In genomic region chr11:30165861-30166550, GRCm38 (mm10) we compare ENCODE assay signal across 8 mouse cellular contexts.
DNase-seq lines count a peak whose midpoint lies in the region; ATAC-seq and TF ChIP-seq lines count a peak whose summit lies in the region.

No protein-coding gene starts in this region.

- 47% methylated on average over 5 of the region's 5 CpGs for WGBS in intestine, embryonic 16.5 days
- 75% methylated on average over 5 of the region's 5 CpGs for WGBS in forebrain, embryonic 14.5 days
- 56% methylated on average over 5 of the region's 5 CpGs for WGBS in midbrain, postnatal 0 days

- H3K27ac ChIP-seq in intestine, embryonic 16.5 days (ENCODE audit: low read length): peak overlapping the region; percentile 48
- H3K27ac ChIP-seq in forebrain, embryonic 14.5 days (ENCODE audit: low read depth, low read length): no peak overlapping the region
- no peak overlapping the region for H3K27ac ChIP-seq in midbrain, postnatal 0 days (ENCODE audit: low read depth, low read length)

- no peaks in the 10 kb centered on the region for H3K36me3 ChIP-seq in intestine, embryonic 16.5 days (ENCODE audit: control insufficient read depth, insufficient read depth, low read length)
- H3K36me3 ChIP-seq in forebrain, embryonic 14.5 days (ENCODE audit: control insufficient read depth, insufficient read depth, low read length): no peaks in the 10 kb centered on the region
- no peaks in the 10 kb centered on the region for H3K36me3 ChIP-seq in midbrain, postnatal 0 days (ENCODE audit: insufficient read depth, low read length)

- peak; percentile 65 for ATAC-seq in intestine, embryonic 16.5 days
- no peak for ATAC-seq in forebrain, embryonic 14.5 days
- ATAC-seq in midbrain, postnatal 0 days (ENCODE audit: low FRiP score): no peak

- H3K9ac ChIP-seq in intestine, embryonic 16.5 days (ENCODE audit: low read depth, low read length): no peak overlapping the region
- H3K9ac ChIP-seq in forebrain, embryonic 14.5 days (ENCODE audit: low read length): no peak overlapping the region
- H3K9ac ChIP-seq in midbrain, postnatal 0 days (replicated peaks; ENCODE audit: low read length, poor library complexity, severe bottlenecking): no peak overlapping the region

- DNase-seq in 416B (ENCODE audit: low read depth): peak; percentile 98
- DNase-seq in brain, embryonic 14.5 days (ENCODE audit: low read depth): peak; percentile 22
- DNase-seq in lung, postnatal 25 days (ENCODE audit: low spot score): peak; percentile 68
- no peak for DNase-seq in forebrain, embryonic 14.5 days (ENCODE audit: low spot score)
- DNase-seq in cerebellum, postnatal 14 days: no peak
- no peak for DNase-seq in gastrocnemius, adult 18-20 months (ENCODE audit: low spot score)
- DNase-seq in midbrain, postnatal 0 days (ENCODE audit: low spot score): no peak

- TF ChIP-seq POLR2A in brain, embryonic 14.5 days (IDR thresholded peaks at IDR 0.05; ENCODE audit: borderline replicate concordance, extremely low read depth, insufficient read depth, insufficient read length, poor library complexity, severe bottlenecking): no peak

- H3K9me3 ChIP-seq in intestine, embryonic 16.5 days (ENCODE audit: control insufficient read depth, low read length): no peaks in the 10 kb centered on the region
- no peaks in the 10 kb centered on the region for H3K9me3 ChIP-seq in forebrain, embryonic 14.5 days (replicated peaks; ENCODE audit: control insufficient read depth, low read length)
- H3K9me3 ChIP-seq in midbrain, postnatal 0 days (ENCODE audit: low read length): no peaks in the 10 kb centered on the region

- H3K4me1 ChIP-seq in intestine, embryonic 16.5 days (ENCODE audit: control insufficient read depth, insufficient read depth, low read length): peaks cover 35% of the 10 kb centered on the region
- no peaks in the 10 kb centered on the region for H3K4me1 ChIP-seq in forebrain, embryonic 14.5 days (ENCODE audit: control insufficient read depth, insufficient read depth, low read length)
- H3K4me1 ChIP-seq in midbrain, postnatal 0 days (ENCODE audit: insufficient read depth, low read length): peaks cover 7% of the 10 kb centered on the region; the same call in 1 of the 2 replicates

- no peak for TF ChIP-seq CTCF in brain, embryonic 14.5 days (IDR thresholded peaks at IDR 0.05; ENCODE audit: borderline replicate concordance, extremely low read depth, insufficient read depth, insufficient read length)
- TF ChIP-seq CTCF in midbrain, postnatal 0 days (IDR thresholded peaks at IDR 0.05): no peak

- no peaks in the 10 kb centered on the region for H3K27me3 ChIP-seq in intestine, embryonic 16.5 days (replicated peaks; ENCODE audit: control insufficient read depth, insufficient read depth, low read length)
- no peaks in the 10 kb centered on the region for H3K27me3 ChIP-seq in forebrain, embryonic 14.5 days (replicated peaks; ENCODE audit: control insufficient read depth, insufficient read depth, low read length)
- H3K27me3 ChIP-seq in midbrain, postnatal 0 days (ENCODE audit: insufficient read depth, low read length): no peaks in the 10 kb centered on the region

- no peak overlapping the region for H3K4me3 ChIP-seq in intestine, embryonic 16.5 days (ENCODE audit: low read length)
- H3K4me3 ChIP-seq in forebrain, embryonic 14.5 days (ENCODE audit: low read depth, low read length): no peak overlapping the region
- H3K4me3 ChIP-seq in midbrain, postnatal 0 days (ENCODE audit: low read depth, low read length): no peak overlapping the region

- peak overlapping the region; percentile 7; the same call in 1 of the 2 replicates for H3K4me2 ChIP-seq in intestine, embryonic 16.5 days (ENCODE audit: low read depth, low read length)
- H3K4me2 ChIP-seq in forebrain, embryonic 14.5 days (ENCODE audit: low read length): no peak overlapping the region
- no peak overlapping the region for H3K4me2 ChIP-seq in midbrain, postnatal 0 days (ENCODE audit: low read depth, low read length, poor library complexity, severe bottlenecking)

Comparison
In these comparisons a context has a peak if more than half of its experiments do, and no peak if none do; other contexts are left out.
1. DNase-seq: peak in 416B (single experiment), brain, embryonic 14.5 days (single experiment) and lung, postnatal 25 days (single experiment); none in forebrain, embryonic 14.5 days (single experiment), cerebellum, postnatal 14 days (0 of 2), gastrocnemius, adult 18-20 months (single experiment) and midbrain, postnatal 0 days (single experiment).